In genomic region chr16:30745598-30746181, GRCm38 (mm10) we compare ENCODE assay signal across 7 mouse cellular contexts.
DNase-seq lines count a peak whose midpoint lies in the region; ATAC-seq and TF ChIP-seq lines count a peak whose summit lies in the region.

No protein-coding gene starts in this region.

- no peak for TF ChIP-seq CTCF in spleen, adult 2 months (IDR thresholded peaks at IDR 0.05; ENCODE audit: extremely low read depth, insufficient read depth, insufficient read length, insufficient replicate concordance)

- H3K36me3 ChIP-seq in spleen, adult 2 months (ENCODE audit: control insufficient read depth, insufficient read depth, low read length) = no peaks in the 10 kb centered on the region
- H3K36me3 ChIP-seq in embryonic facial prominence, embryonic 14.5 days (ENCODE audit: control insufficient read depth, insufficient read depth, low read length) = no peaks in the 10 kb centered on the region
- no peaks in the 10 kb centered on the region for H3K36me3 ChIP-seq in hindbrain, embryonic 13.5 days

- H3K27ac ChIP-seq in spleen, adult 2 months (ENCODE audit: insufficient read depth, low read length) = 0 out of 2 replicates have a peak overlapping the region, but pooled peaks have one; percentile 4
- H3K27ac ChIP-seq in embryonic facial prominence, embryonic 14.5 days (replicated peaks; ENCODE audit: low read depth, low read length) = peak overlapping the region; percentile 4; the same call in 1 of the 2 replicates
- peak overlapping the region; percentile 42 for H3K27ac ChIP-seq in hindbrain, embryonic 13.5 days

- no peaks in the 10 kb centered on the region for H3K27me3 ChIP-seq in spleen, adult 2 months (ENCODE audit: control insufficient read depth, insufficient read depth, low read length)
- H3K27me3 ChIP-seq in embryonic facial prominence, embryonic 14.5 days (replicated peaks; ENCODE audit: control insufficient read depth, insufficient read depth, low read length) = no peaks in the 10 kb centered on the region
- no peaks in the 10 kb centered on the region for H3K27me3 ChIP-seq in hindbrain, embryonic 13.5 days

- TF ChIP-seq POLR2A in spleen, adult 2 months (IDR thresholded peaks at IDR 0.05; ENCODE audit: low read depth, low read length) = no peak

- no peak overlapping the region for H3K4me3 ChIP-seq in spleen, adult 2 months (ENCODE audit: extremely low read depth, insufficient read depth, insufficient read length)
- H3K4me3 ChIP-seq in embryonic facial prominence, embryonic 14.5 days (ENCODE audit: low read depth, low read length) = no peak overlapping the region
- no peak overlapping the region for H3K4me3 ChIP-seq in hindbrain, embryonic 13.5 days

- ATAC-seq in embryonic facial prominence, embryonic 14.5 days (ENCODE audit: low read depth) = 0 out of 2 replicates have a peak, but pooled peaks have one; percentile 12
- no peak for ATAC-seq in hindbrain, embryonic 13.5 days (ENCODE audit: low FRiP score)
- ATAC-seq in monocyte, adult 5-6 weeks (replicated peaks; ENCODE audit: insufficient number of reproducible peaks, low FRiP score, low TSS enrichment, poor library complexity, severe bottlenecking) = no peak

- DNase-seq in spleen, adult 2 months (ENCODE audit: low read depth in 1 of 2, low spot score in 2 of 2) = no peak
- no peak for DNase-seq in spleen, postnatal 14 days (ENCODE audit: low spot score in 2 of 2)
- peak; percentile 62 for DNase-seq in embryonic facial prominence, embryonic 14.5 days (ENCODE audit: low spot score)
- peak; percentile 9 to 18 for DNase-seq in left cerebral cortex, adult 18-20 months (ENCODE audit: low spot score in 2 of 2)
- peak; percentile 30 for DNase-seq in right cerebral cortex, postnatal 25 days

- no peak overlapping the region for H3K9ac ChIP-seq in embryonic facial prominence, embryonic 14.5 days (ENCODE audit: low read depth, low read length)
- no peak overlapping the region for H3K9ac ChIP-seq in hindbrain, embryonic 13.5 days

- no peak overlapping the region for H3K4me2 ChIP-seq in embryonic facial prominence, embryonic 14.5 days (ENCODE audit: low read depth, low read length)
- no peak overlapping the region for H3K4me2 ChIP-seq in hindbrain, embryonic 13.5 days

- H3K4me1 ChIP-seq in spleen, adult 2 months (ENCODE audit: control insufficient read depth, insufficient read depth, insufficient read length) = peaks cover 8% of the 10 kb centered on the region; the same call in 1 of the 2 replicates
- H3K4me1 ChIP-seq in embryonic facial prominence, embryonic 14.5 days (ENCODE audit: control insufficient read depth, insufficient read depth, low read length) = peaks cover 33% of the 10 kb centered on the region
- H3K4me1 ChIP-seq in hindbrain, embryonic 13.5 days (replicated peaks) = peaks cover 26% of the 10 kb centered on the region

- WGBS in spleen, adult 2 months = 79% methylated on average over 11 of the region's 11 CpGs
- WGBS in embryonic facial prominence, embryonic 14.5 days = 22% methylated on average over 11 of the region's 11 CpGs
- WGBS in hindbrain, embryonic 13.5 days = 22% methylated on average over 11 of the region's 11 CpGs

- no peaks in the 10 kb centered on the region for H3K9me3 ChIP-seq in embryonic facial prominence, embryonic 14.5 days (ENCODE audit: control insufficient read depth, low read length)
- no peaks in the 10 kb centered on the region for H3K9me3 ChIP-seq in hindbrain, embryonic 13.5 days

Comparison
In these comparisons a context has a peak if more than half of its experiments do, and no peak if none do; other contexts are left out.
1. DNase-seq: peak in embryonic facial prominence, embryonic 14.5 days (single experiment), left cerebral cortex, adult 18-20 months (2 of 2) and right cerebral cortex, postnatal 25 days (single experiment); none in spleen, adult 2 months (0 of 2) and spleen, postnatal 14 days (0 of 2).
2. Peak in every context shown above with its lines, with median percentiles within 50 percentile points of each other: H3K27ac ChIP-seq.